Mouse (Mus musculus): ENCODE results near the gene Gm20388. TPM values are rescaled to one million over a fixed set of nuclear protein-coding genes. Genes with fewer than 3 reads are reported as not detected.

Gene Gm20388
- polyA plus RNA-seq, 1 experiment: 0.36 TPM

DNA sequence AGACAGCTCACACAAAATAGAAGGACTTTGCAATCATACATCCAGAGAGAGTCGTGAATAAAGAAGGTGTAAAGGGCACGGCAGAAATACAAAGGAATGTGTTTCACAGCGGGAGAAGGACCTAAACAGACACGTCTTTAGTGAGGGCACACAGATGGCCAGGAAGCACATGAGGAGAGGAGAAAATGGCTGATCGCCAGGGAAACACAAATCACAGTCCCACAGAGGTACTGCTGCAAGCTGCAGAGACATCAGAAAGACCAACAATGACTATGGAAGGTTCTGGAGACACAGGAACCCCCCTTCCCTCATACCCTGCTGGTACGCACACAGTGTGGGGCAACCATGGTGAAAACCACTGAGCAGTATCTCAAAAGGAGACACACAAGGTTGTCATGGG, 1810.4 kb downstream of the Gm20388 start:
- TF ChIP-seq TAL1 (IDR thresholded peaks at IDR 0.05; ENCODE audit: low read length) (no peak), GATA1 (IDR thresholded peaks at IDR 0.05; ENCODE audit: low read length) (no peak)
- Histone ChIP-seq H3K36me3 (ENCODE audit: control insufficient read depth) (no peaks in the 10 kb centered on the region), H3K4me3 (replicated peaks) (no peak overlapping the region), H3K9me3 (ENCODE audit: control insufficient read depth, low read length) (no peaks in the 10 kb centered on the region), H3K27me3 (ENCODE audit: control insufficient read depth) (no peaks in the 10 kb centered on the region; the same call in none of the 2 replicates), H3K4me1 (ENCODE audit: control insufficient read depth) (no peaks in the 10 kb centered on the region)

GRCm38 (mm10) chr8:121723846-121724245, 1813.2 kb downstream of the Gm20388 start:
- Histone ChIP-seq H3K9me3 (ENCODE audit: control insufficient read depth, low read length) (peaks cover 3% of the 10 kb centered on the region; the same call in 1 of the 2 replicates), H3K4me3 (replicated peaks) (no peak overlapping the region), H3K36me3 (ENCODE audit: control insufficient read depth) (no peaks in the 10 kb centered on the region), H3K27me3 (ENCODE audit: control insufficient read depth) (peaks cover 12% of the 10 kb centered on the region), H3K4me1 (ENCODE audit: control insufficient read depth) (no peaks in the 10 kb centered on the region)
- TF ChIP-seq GATA1 (IDR thresholded peaks at IDR 0.05; ENCODE audit: low read length) (no peak), TAL1 (IDR thresholded peaks at IDR 0.05; ENCODE audit: low read length) (no peak)

GRCm38 (mm10) chr8:121727164-121727563, 1816.5 kb downstream of the Gm20388 start:
- no peaks in the 10 kb centered on the region for H3K36me3 ChIP-seq (ENCODE audit: control insufficient read depth)
- peaks cover 45% of the 10 kb centered on the region for H3K27me3 ChIP-seq (ENCODE audit: control insufficient read depth)
- no peaks in the 10 kb centered on the region for H3K4me1 ChIP-seq (ENCODE audit: control insufficient read depth)
- H3K9me3 ChIP-seq (ENCODE audit: control insufficient read depth, low read length): peaks cover 3% of the 10 kb centered on the region; the same call in 1 of the 2 replicates
- no peak overlapping the region for H3K4me3 ChIP-seq (replicated peaks)
- no peak for TF ChIP-seq GATA1 (IDR thresholded peaks at IDR 0.05; ENCODE audit: low read length)
- no peak for TF ChIP-seq TAL1 (IDR thresholded peaks at IDR 0.05; ENCODE audit: low read length)

DNA sequence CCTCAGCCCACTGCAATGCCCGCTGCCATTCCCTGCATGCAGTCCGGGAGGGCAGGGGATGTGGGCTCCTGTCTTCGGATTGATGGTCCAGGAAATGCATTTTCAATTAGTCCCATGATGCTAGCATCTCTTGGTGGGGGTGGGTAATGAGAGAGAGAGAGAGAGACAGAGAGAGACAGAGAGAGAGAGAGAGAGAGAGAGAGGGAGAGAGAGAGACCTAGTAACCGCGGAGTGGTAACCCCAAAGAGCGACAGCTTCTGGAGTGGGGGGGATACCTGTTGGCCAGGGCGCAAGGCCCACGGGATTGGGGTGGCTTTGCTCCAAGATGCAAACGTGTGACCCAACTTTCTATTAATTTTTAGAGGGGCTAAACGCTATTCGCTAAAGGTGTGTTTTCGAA, 1818.7 kb downstream of the Gm20388 start, which contains the start of gene Jph3:
Gene Jph3, plus strand, starts transcription at position 301 of the 400 bp plus-strand sequence.
- H3K27me3 ChIP-seq (ENCODE audit: control insufficient read depth): peaks cover 64% of the 10 kb centered on the region
- TF ChIP-seq TAL1 (IDR thresholded peaks at IDR 0.05; ENCODE audit: low read length) (no peak), GATA1 (IDR thresholded peaks at IDR 0.05; ENCODE audit: low read length) (no peak)
- H3K4me3 ChIP-seq (replicated peaks): no peak within 1 kb of the TSS
- H3K36me3 ChIP-seq (ENCODE audit: control insufficient read depth): no peaks in the 10 kb centered on the region
- H3K9me3 ChIP-seq (ENCODE audit: control insufficient read depth, low read length): peaks cover 3% of the 10 kb centered on the region; the same call in 1 of the 2 replicates
- no peaks in the 10 kb centered on the region for H3K4me1 ChIP-seq (ENCODE audit: control insufficient read depth)

DNA sequence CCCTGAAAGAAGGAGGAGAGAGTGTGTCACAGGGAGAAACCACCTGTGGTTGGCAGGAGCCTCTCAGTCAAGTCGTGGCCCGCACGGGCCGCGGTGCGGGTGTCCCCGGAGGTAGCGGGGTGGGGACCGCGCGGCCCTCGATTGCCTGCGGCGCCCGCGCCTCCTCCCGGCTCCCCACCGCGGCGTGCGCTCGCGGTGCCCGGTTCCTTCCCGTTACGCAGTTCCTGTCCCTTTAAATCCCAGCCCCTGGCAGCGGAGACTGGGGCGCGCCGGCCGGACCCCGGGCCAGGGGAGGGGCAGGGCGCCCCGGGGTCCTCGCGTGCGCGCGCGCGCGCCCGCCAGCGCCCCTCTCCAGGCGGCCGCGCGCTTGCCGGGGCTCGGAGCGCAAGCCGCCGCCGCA, 1819.1 kb downstream of the Gm20388 start:
- no peaks in the 10 kb centered on the region for H3K4me1 ChIP-seq (ENCODE audit: control insufficient read depth)
- no peaks in the 10 kb centered on the region for H3K36me3 ChIP-seq (ENCODE audit: control insufficient read depth)
- peaks cover 3% of the 10 kb centered on the region; the same call in 1 of the 2 replicates for H3K9me3 ChIP-seq (ENCODE audit: control insufficient read depth, low read length)
- TF ChIP-seq GATA1 (IDR thresholded peaks at IDR 0.05; ENCODE audit: low read length) (no peak), TAL1 (IDR thresholded peaks at IDR 0.05; ENCODE audit: low read length) (no peak)
- peaks cover 64% of the 10 kb centered on the region for H3K27me3 ChIP-seq (ENCODE audit: control insufficient read depth)
- no peak overlapping the region for H3K4me3 ChIP-seq (replicated peaks)

DNA sequence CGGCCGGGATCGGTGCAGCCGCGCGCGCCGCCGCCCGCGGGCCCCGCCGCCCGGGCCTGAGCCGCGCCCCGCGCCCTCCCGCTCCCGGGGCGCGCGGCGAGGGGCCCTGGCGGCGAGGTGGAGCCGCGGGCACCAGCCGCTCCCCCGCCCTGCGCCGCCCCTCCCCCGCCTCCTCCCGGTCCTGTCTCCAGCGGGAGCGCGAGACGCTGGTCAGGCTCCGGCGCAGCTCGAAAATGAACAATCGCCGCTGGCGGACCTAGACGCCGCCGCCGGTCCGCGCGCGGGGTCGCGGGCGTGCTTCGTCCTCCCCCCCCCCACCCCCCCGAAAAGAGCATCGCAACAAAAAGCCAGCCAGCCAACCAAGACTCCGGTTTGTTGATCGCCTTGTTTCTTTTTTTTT, 1819.5 kb downstream of the Gm20388 start:
- TF ChIP-seq GATA1 (IDR thresholded peaks at IDR 0.05; ENCODE audit: low read length): no peak
- TF ChIP-seq TAL1 (IDR thresholded peaks at IDR 0.05; ENCODE audit: low read length): no peak

GRCm38 (mm10) chr8:121730646-121731045, 1820.0 kb downstream of the Gm20388 start:
- Histone ChIP-seq H3K4me3 (replicated peaks) (no peak overlapping the region), H3K36me3 (ENCODE audit: control insufficient read depth) (no peaks in the 10 kb centered on the region), H3K9me3 (ENCODE audit: control insufficient read depth, low read length) (peaks cover 3% of the 10 kb centered on the region; the same call in 1 of the 2 replicates), H3K4me1 (ENCODE audit: control insufficient read depth) (no peaks in the 10 kb centered on the region), H3K27me3 (ENCODE audit: control insufficient read depth) (peaks cover 64% of the 10 kb centered on the region)
- TF ChIP-seq GATA1 (IDR thresholded peaks at IDR 0.05; ENCODE audit: low read length) (no peak), TAL1 (IDR thresholded peaks at IDR 0.05; ENCODE audit: low read length) (no peak)

More for the DNA sequence above, 1819.5 kb downstream of the Gm20388 start:
- Histone ChIP-seq H3K36me3 (ENCODE audit: control insufficient read depth) (no peaks in the 10 kb centered on the region), H3K27me3 (ENCODE audit: control insufficient read depth) (peaks cover 64% of the 10 kb centered on the region), H3K4me3 (replicated peaks) (no peak overlapping the region), H3K9me3 (ENCODE audit: control insufficient read depth, low read length) (peaks cover 3% of the 10 kb centered on the region; the same call in 1 of the 2 replicates), H3K4me1 (ENCODE audit: control insufficient read depth) (no peaks in the 10 kb centered on the region)

DNA sequence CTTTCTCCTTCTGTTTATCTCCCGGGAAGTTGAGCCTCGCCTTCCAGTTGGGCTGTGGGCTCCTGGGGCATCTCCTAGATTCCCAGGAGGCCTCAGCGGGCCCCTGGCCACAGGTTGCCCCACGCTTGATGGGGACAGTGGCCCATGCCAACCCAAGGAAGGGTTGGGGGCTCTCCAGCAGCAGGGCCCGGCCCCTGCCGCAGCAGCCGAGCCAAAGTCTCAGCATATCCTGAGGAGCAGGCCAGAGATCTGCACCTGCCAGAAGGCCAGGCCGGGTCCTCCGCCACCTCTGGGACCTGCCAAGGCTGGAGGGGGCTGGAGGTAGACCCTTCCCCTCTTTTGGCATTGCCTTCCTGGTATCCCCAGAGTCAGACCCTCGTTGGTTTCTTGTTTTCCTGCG, 1820.4 kb downstream of the Gm20388 start:
- no peaks in the 10 kb centered on the region for H3K36me3 ChIP-seq (ENCODE audit: control insufficient read depth)
- no peak overlapping the region for H3K4me3 ChIP-seq (replicated peaks)
- no peaks in the 10 kb centered on the region for H3K4me1 ChIP-seq (ENCODE audit: control insufficient read depth)
- no peak for TF ChIP-seq GATA1 (IDR thresholded peaks at IDR 0.05; ENCODE audit: low read length)
- TF ChIP-seq TAL1 (IDR thresholded peaks at IDR 0.05; ENCODE audit: low read length): no peak
- peaks cover 3% of the 10 kb centered on the region; the same call in 1 of the 2 replicates for H3K9me3 ChIP-seq (ENCODE audit: control insufficient read depth, low read length)
- H3K27me3 ChIP-seq (ENCODE audit: control insufficient read depth): peaks cover 64% of the 10 kb centered on the region

DNA sequence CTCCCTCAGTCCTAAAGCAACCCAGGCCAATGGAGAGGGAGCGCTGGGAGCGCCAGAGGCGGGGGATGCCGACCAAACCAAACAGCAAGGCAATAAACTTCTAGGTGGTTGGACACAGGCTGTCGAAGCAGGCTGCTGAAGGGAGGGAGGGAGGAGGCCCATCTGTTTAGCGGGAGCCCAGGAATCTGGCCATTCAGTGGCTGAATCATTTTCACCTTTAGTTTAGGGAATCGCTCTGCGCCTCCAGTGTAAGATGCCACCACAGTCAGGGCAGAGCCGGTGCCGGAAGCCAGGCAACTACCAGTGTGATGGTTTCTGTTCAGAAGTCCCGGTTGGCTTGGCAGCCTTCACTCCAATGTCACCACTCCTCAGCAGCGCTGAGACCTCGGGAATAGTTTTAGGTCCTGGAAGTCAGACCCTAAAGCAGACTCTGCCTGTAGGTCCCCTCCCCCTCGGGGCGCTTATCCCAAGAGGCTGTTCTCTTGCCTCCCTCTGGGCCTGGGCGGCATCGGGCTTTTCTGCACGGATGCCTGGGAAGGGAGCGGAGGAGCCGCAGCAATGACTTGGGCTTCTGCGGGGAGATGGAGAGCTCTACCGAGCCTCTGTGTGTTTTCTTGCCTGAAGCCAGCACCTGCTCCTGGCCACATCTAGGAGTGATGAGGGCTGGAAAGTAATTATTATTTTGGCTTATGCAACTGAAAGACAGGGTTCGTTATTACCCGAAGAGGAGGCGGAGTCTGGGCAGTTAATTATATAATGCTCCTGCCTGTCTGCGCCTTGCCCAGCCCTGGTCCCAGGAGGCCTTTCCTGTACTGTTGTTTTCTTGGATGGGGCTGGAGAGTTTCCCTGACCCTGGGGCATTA, 1821.1 kb downstream of the Gm20388 start:
- H3K27me3 ChIP-seq (ENCODE audit: control insufficient read depth): peaks cover 64% of the 10 kb centered on the region
- TF ChIP-seq GATA1 (IDR thresholded peaks at IDR 0.05; ENCODE audit: low read length) (no peak), TAL1 (IDR thresholded peaks at IDR 0.05; ENCODE audit: low read length) (no peak)
- no peaks in the 10 kb centered on the region for H3K4me1 ChIP-seq (ENCODE audit: control insufficient read depth)
- H3K4me3 ChIP-seq (replicated peaks): no peak overlapping the region
- H3K36me3 ChIP-seq (ENCODE audit: control insufficient read depth): no peaks in the 10 kb centered on the region
- H3K9me3 ChIP-seq (ENCODE audit: control insufficient read depth, low read length): peaks cover 3% of the 10 kb centered on the region; the same call in 1 of the 2 replicates

Measured in erythroblast, embryonic 14.5 days (primary cell).